22 mouse cellular contexts compared by ENCODE assay signal in the genomic region with DNA sequence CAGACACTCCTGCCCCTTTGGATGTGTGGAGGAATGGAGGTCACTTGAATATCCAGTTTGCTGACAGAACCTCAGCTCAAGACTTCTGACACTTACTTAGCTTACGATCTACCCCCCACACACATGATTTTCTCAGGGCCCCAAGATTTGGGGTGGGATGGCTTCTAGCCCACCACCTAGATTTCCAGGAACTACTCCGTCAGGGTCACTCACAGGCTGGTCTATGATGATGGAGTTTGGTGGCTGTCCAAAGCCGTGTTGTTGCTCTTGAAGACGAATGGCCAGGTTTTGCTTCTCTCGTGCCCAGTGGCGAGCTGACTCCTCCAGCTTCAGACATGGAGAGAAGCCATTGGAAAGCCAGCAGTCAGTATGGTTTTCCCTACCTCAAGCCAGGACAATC. TPM values are rescaled to one million over a fixed set of nuclear protein-coding genes. Genes with fewer than 3 reads are reported as not detected.
"Had no signal": no experiment of that assay in that cellular context is flagged by ENCODE, and none has a peak within 500 bp of the region (broad histone marks: within the 10 kb centered on the region; RNA-seq: fewer than 3 reads in every experiment).

No protein-coding gene starts in this region.

- DNase-seq: left cerebral cortex, postnatal 4 days; liver; liver, embryonic 13.5 days; liver, postnatal 0 days; lung, adult 18-20 months; lung, adult 2 months; lung, embryonic 14.5 days; lung, postnatal 10 days; lung, postnatal 14 days; lung, postnatal 36 days; lung, postnatal 4 days; midbrain, embryonic 14.5 days had no signal

RNA-seq across cellular contexts. Expression of gene Cyp11a1, which starts 23.4 kb away (rescaled TPM):
- total RNA-seq: liver, adult 2 months; megakaryocyte-erythroid progenitor cell, adult 5-6 weeks had no signal
- polyA plus RNA-seq: liver, adult 2 months; liver, embryonic 11.5 days; macrophage; midbrain, embryonic 11.5 days; neural tube, embryonic 12.5 days had no signal

RNA-seq across cellular contexts. Expression of gene Stra6, which starts 34.0 kb away (rescaled TPM):
- total RNA-seq: liver, adult 2 months; megakaryocyte progenitor cell, adult 5-6 weeks; megakaryocyte, adult 5-6 weeks; megakaryocyte-erythroid progenitor cell, adult 5-6 weeks; monocyte, adult 5-6 weeks had no signal
- polyA plus RNA-seq: liver, adult 2 months; liver, embryonic 16.5 days; liver, postnatal 0 days; macrophage had no signal
